Mouse (Mus musculus) frontal cortex, postnatal 10 days (tissue): Measurements from ENCODE around the gene Dnajb1.
"Not testable (repeated sequence)": the region's sequence is repeated elsewhere in the genome, so short reads cannot be mapped to it uniquely, and the experiment has no call there.

ENCODE experiments used
- DNase-seq, 2 experiments: peaks; one replicate each; pipeline ENCODE4 v3.0.0; 2022; ENCODE audit warnings: low spot score in 2 of 2, mixed read lengths in 1 of 2

Gene Dnajb1

DNA sequence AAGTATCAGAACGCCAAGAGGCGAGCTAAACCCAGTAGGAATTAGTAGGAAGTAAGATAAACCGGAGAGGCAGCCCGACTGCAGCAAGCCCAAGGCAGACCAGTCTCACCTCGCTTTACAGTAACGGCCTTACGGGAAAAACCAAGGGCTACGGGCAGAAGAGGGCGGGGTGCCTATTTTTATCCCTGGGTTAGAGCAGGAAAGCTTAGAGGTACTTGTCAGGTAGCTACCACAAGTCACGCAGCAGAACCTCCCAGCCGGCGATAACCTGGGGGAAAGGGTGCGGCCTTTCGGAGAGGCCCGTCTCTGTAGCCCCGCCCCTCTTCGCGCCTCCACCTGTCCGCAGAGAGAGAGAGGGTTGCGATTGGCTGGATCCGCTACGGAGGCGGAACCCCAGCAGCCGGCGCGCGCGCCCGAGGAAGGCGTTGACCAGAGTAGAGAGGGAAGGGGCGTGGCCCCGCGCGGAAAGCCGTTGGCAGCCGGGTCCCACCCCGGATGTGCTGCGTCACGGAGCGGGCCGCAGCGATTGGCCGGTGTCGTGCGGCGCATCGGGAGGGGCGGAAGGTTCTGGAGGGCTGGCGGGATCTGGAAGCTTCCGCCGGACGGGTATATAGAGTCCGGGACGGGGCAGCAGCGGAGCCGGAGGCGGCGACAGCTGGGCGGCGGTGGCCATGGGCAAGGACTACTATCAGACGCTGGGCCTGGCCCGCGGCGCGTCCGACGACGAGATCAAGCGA lies at the start of gene Dnajb1, which contains the start of gene Tecr:
Gene Dnajb1, plus strand, starts transcription at position 533 of the 737 bp plus-strand sequence.
Gene Tecr, minus strand, starts transcription at position 311 of the 737 bp plus-strand sequence.
- DNase-seq, result peak; percentile 99 to 100

DNA sequence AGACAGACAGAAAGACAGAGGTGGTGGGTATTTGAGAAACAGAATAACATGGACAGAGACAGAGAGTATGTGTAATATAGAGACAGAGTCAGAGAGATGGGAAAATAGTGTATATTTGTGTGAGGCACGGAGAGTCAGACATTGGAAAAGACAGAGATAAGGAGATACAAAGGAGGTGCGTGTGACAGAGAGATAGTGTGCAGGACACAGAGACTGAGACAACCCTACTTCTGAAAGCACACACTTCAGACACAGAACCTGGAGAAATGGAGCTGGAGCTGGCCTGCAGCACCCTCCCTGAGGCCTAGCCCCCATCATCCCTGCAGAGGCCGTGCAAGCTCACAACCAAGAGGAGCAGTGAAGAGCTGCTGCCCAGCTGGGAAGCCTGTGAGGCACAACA lies 45.3 kb upstream of the Dnajb1 start:
- no peak for DNase-seq

DNA sequence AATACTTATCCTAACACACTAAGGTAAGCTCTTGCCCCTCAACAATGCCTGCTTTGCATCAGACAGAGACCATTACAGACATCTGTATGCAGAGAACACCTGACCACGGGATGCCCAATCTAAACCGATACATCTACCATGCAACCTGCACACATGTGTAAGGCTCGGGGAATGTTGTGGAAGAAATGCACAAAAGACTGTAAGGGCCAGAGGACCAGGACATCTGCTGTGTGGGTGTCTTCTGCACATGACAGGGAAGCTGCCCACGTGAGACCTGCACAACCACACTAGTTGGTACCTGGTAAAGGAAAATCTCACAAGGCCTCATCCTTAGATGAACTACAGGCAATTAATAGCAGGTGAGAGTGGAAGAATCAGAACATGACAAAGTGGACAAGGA lies 44.7 kb upstream of the Dnajb1 start:
- no peak for DNase-seq

DNA sequence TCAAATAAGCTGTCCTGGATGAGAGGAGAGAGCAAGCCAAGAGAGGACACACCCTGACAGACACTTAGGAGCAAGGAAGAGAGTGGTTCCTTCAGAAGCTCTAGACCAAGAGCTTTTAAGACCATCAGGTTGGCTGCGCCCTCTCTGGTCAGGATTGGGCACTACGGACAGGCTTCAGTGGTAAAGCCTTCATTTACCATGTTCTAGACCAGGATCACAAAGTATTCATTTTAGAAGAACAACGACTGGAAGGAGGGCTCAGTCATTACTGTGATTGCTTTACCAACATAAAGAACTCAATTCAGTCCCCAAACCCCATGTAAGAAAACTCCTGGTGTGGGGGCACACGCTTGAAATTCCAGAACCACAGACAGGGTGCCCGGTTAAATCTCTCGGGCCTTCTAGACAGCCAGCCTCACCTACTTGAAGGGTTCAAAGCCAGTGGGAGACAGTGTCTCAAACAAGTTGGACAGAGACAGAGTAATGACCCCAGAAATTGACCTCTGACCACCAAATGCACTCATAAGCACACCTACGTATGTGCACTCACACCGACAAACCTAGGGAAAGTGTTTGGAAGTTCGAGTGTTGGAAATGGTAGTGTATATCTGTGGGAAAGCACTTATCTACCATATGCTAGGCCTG lies 42.1 kb upstream of the Dnajb1 start:
- peak in 1 of 2 experiments; percentile 16 for DNase-seq

DNA sequence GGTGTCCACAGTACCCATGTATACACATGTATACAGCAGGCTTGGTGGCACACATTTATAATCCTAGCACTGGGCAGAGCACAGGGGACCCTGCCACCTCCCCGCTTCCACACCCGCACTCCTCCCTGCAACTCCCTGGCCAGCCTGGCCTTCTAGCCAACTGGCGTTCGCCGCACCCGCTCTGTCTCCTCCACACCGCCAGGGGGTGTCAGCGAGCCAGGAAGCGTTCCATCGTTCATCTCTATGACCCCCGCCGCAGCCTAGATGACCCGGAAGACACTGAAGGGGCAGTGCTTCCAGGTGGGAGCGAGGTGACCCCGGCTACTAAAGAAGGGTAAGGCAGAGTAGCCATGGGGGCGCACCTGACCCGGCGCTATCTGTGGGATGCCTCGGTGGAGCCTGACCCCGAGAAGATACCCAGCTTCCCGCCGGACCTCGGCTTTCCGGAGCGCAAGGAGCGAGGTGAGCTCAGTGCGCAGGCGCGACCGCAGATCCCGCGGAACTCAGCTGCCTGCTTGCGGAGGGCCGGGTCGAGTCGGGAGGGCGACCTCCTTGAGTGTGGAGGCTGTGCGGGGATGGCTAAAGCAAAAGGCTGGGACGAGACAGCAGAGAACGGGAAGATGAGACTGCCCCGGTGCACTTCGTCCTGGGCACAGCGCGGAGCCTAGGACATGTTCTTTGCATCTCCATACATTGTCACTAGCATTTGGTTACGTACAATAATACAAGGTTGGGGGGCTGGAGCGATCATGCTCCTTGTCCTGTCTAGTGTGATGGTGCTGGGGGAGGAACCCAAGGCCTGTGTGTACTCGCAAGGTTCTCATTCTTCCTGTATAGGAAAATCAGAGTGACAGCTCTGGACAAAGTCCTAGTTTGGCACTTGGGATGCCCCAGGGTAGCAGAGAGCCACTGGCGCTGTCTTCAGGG lies 41.3 kb upstream of the Dnajb1 start, which contains the start of gene Ndufb7:
Gene Ndufb7, plus strand, starts transcription at position 203 of the 927 bp plus-strand sequence.
- DNase-seq, result peak; percentile 91 to 95

DNA sequence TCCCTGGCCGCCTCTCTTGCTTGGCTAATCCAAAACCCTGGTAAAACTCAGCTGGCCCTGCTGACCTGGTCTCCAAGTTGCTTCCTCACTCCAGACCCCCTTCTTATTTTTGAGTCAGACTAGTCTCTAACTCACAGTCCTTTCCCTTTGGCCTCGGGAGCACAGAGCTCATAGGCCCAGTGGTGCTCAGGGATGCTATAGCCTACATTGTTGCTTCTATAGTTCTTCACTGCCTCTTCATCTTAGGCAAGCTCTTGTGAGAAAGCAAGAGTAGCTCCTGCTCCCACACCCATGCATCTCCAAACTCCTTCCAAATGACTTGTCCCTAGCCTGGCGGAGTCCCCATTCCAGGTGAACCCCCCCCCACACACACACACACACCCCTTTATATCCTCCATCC lies 40.3 kb upstream of the Dnajb1 start:
- peak in 1 of 2 experiments; percentile 13 for DNase-seq

DNA sequence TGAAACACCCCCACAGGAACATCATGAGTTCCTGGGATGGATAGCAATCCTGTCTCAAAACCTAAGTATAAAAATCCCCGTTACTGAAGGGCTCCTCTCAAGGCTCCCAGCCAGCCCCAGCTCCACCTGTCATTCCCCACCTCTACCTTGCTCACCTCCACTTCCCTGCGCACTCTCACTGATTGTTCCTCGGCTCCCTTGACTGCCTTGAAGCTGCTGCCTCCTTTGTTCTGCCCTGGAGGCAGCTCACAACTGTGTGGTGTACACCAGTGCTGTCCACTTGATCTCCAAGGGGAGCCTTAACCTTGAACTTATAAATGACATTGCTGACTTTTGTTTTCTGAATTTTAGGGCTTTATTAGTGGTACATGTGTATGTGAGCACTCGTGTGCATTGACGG lies 39.9 kb upstream of the Dnajb1 start:
- peak in 1 of 2 experiments; percentile 6 for DNase-seq

DNA sequence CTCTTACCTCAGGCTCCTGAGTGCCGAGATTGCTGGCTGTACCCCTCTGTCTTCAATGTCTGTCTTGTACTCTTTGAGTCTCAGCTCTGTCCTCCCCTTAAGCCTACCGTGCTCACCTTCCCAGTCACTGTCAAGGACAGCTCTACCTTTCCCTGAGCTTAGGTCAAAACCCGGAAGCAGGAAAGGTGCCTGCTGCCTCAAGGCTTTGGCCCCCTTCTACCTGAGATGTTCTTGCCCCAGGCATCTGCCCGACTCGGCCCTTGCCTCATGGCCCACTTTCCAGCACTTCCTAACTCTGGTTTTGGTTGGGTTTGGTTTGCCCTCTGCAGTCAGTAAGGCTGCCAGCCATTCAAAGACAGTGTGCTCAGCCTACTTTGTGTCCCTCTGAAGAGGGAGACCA lies 39.2 kb upstream of the Dnajb1 start:
- DNase-seq, result no peak

DNA sequence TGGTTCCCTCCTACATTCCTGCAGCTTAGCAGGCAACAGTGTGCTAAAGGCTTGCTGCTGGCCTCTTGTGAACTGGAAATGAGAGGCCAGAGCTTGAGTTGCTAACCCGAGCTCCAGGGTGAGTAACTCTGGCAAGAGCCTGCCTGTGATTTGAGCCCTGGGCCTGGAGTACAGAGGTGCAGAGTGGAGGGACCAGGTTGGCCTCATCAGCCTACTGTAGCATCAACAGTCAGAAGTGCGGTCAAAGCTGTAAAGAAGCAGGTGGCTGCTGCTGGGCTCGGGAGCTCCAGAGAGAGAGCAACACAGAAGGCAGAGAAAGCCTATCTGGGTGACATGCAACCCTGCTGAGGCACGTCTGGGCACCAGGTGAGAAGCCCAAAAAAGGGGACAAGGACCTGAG lies 38.8 kb upstream of the Dnajb1 start:
- DNase-seq, result peak in 1 of 2 experiments; percentile 7

DNA sequence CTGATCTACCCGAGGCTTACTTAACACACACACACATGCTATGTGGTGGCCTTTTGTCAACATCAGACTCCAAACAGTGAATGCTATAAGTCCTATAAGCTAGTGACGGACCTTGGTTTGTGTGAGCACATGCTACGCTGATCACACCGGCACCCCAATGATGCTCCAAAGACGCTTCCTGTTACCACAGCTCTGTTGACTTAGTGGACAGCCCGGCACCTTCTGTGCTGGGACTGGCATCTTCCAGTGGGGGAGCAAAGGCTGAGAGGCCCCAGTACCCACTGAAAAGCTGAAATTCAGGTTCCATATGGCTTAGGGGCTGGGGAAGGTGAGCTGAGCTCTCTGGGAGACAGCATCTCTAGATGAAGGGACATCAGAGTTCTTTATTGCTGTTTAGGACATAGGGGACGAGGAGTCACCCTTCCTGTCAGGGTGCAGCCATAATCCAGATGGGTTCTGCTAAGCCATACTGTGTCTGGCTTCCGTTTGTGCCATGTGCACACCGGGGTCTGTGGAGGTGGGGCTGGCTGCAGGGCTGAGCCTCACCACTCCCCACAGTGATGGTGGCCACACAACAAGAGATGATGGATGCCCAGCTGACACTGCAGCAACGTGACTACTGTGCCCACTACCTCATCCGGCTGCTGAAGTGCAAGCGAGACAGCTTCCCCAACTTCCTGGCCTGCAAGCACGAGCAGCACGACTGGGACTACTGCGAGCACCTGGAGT lies 37.6 kb upstream of the Dnajb1 start:
- peak in 1 of 2 experiments; percentile 9 for DNase-seq

DNA sequence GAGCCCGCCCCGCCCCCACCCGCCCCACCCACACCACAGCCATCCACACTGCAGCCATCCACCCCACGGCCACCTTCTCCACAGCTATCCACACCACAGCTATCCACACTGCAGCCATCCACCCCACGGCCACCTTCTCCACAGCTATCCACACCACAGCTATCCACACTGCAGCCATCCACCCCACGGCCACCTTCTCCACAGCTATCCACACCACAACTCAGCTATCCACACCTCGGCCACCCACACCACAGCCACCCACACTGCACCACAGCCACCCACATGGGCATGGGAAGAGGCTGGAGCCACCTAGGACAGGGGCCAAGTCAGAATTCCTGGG lies 37.0 kb upstream of the Dnajb1 start:
- DNase-seq, result not testable (repeated sequence)

DNA sequence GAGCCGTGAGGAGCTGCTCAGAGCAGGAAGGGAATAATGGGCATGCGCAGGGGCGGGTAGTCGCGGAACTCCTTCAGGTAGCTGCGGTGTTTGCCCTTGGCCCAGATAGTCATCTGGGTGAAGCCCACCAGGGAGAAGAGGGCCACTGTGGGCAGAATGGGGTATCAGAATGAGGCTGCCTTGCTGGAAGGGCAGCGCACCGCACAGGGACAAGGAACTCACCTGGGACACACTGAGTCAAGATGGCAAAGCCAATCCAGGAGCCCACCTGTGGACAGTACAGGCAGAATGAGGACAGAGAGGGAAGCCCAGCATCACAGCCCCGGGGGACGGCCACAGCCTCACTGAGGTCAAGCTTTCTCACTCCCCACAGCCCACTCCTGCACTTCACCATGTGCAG lies 36.2 kb upstream of the Dnajb1 start:
- peak in 1 of 2 experiments; percentile 7 for DNase-seq

DNA sequence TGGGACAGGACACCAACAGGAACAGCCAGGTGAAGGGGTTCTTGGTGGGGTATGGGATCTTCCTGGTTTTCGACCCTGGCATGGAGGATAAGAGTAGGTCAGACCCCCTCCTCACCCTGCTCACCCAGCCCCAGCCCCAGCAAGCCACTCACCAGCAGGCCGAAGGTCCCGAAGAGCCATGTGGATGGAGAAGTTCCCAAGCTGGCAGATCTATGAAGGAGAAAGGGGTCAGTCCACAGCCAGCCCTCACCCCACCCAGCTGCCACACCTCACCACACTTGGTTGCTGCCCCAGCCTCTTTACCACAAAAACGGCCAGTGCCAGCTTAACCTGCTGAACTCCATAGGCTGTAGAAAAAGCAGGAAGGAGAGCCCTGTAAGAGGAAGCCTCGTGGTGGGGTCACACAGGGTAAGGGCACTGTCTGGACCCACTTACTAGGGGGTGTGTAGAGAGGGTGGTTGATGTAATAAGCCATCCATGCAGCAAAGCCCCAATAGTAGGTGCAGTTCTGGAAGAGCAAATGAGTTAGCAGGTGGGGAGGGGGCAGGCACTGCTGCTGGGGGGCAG lies 35.7 kb upstream of the Dnajb1 start:
- peak in 1 of 2 experiments; percentile 13 for DNase-seq

DNA sequence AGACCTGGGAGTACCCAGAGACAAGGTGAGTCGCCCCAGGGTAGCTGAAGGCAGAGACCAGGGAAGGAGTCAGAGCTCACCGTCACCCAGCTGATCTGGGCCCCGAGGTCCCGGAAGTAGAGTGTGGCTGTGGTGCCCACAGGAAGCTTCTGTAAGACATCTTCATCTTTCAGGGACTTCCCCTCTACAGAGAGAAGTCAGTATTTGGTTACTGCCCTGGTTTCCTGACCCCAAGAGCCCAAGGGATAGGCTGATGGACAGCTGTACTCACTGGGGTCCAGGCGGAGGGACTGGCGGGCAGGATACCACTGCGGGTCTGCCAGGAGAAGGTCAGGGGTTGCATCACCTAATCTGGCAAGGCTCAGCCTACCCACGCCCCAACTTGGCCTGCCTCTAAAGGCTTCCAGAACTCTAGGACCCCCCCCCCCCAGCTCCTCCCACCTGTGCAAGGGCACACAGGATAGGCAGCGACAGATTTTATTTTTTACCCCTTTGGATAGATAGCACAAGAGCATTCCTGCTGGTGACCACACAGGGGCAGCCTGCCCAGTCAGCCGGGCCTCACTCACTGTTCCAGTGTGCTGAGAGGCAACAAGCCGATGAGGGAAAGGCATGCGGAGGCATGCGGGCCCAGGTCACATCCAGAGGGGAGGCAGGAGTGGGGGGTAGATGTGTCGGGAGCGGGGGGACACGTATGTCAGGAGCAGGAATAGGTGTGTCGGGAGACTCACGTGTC lies 34.7 kb upstream of the Dnajb1 start:
- DNase-seq, result peak; percentile 16 to 19

DNA sequence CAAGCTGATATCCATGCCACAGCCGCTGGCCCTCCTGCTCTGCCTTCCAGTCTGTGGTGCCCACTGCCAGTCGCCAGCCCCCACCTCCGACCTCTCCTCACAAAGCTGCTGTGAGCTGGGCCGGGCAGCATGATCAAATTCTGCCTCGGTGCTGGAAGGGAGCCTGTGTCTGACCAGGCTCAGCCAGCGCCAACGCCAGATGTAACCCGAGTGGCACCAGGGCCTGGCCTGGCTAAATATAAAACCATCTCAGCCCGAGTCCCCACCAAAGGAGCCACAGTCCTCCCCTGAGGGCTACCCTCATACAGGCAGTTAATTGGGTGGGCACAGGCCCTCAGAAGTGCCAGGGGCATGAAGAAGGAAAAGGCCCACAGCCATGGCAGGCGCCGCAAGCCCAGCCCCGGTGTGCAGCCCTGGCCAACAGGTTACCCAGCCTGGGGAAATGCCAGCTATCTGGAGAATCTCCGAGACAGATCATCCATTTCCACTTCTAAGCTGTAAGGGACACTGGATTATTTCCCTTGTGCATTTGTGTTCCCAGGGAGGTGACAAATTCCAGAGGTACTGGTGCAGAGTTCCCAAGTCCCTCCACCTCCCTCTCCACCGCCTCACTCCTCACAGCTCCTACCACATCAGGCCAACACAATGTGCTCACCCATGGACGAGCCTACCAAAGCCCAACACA lies 33.2 kb upstream of the Dnajb1 start:
- peak; percentile 7 to 18 for DNase-seq

DNA sequence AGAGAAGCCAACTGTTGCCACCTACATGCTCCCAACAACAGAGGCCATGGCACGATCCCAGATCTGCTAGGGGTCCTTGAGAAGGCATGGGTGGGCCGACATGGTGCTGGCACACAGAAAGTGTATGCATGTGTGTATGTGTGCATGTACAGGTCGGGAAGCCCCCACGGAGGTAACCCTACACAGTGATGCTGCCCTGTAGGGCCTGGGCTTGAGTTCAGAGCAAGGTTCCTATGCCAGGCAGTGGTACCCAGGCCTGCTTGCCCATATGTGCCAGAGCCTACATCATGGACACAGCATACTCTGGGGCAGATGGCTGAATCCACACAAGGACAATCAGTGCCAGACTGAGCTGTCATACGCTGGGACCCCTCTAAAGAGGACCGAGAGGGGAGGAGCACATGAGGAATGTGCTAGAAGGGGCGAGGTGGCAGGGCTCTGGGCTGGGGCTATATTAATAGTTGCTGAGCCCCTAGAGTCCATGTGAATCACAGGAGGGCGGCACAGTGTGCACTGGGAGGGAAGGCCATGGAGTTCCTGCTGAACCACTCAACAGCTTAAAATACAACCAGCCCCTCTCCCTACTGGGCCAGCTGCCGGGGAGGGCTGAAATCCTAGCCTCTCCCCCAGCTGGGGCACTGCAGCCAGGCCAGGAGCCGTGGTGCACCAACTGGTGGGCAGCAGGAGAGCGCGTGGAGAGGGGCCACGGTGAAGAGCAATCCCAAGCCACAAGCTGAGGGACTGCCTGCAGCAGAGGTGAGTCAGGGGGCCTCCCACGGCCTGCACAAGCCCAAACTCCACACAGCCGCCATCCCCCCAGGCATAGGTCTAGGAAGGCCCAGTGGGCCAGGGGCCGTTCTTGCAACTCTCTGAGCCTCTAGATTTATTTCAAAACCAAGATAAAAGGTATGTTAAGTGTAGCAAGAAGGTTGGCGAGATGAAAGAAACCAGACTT lies 32.2 kb upstream of the Dnajb1 start:
- peak; percentile 7 to 9 for DNase-seq

DNA sequence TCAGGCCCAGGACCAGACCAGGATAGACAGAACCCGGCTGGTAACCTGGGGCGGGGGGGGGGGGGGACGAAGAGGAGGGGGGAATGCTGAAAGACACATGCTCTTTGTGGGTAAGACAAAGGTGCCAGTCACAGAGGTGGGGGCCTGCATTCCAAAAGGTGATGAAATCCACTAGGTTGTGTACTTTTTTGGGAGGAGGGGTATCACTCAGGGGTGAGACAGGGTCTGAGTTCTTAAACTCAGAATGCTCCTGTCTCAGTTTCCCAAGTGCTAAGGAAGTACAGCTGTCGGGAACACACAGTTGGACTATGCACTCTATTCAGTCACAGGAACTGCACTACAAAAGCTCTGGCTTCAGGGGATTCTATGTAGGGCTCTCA lies 31.5 kb upstream of the Dnajb1 start:
- no peak for DNase-seq

DNA sequence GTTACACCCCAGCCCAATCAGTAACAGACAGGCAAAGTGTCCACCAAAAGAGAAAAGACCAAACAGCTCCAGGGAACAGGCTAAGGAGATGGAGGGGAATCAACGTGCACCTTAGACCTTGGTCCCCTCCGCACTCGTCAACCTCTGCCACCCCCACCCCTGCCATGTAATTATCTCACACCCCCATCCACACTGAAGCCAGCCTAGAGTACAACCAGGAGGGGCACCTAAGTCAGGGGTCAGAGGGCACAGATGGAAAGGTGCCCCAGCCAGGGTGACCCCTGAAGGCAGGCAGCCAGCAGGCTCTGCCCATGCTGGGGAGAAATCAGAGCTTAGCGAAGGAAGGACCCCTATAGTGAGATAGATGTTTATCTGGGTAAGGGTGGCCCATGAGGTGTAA lies 31.1 kb upstream of the Dnajb1 start:
- DNase-seq, result peak; percentile 4 to 7

DNA sequence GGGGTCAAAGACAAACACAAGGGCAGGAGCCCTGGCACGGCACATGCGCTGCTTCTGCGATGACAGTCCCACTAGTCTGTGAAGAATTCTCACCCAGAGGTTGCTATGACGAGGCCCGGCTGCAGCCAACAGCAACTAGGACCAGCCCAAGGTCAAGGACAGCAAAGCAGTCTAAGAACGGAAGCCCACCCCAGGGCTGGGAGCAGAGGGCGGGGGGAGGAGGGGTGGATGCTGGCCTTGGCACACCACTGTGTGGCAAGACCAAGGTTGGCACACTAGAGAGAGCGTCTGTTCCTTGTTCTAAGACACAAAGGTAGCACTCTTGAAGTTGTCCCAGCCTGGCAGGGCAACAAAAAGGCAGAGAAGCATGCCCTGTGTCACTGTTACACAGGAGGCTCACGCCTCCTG lies 30.6 kb upstream of the Dnajb1 start:
- DNase-seq, result peak; percentile 5 to 9
